Mouse (Mus musculus): ENCODE data around the gene Max.

GRCm38 (mm10) chr12:76924904-76925604, 36.9 kb downstream of the Max start:
- TF ChIP-seq CTCF (IDR thresholded peaks at IDR 0.05; ENCODE audit: extremely low read depth, insufficient read depth, low read length) = no peak
- no peak for TF ChIP-seq POLR2A (IDR thresholded peaks at IDR 0.05; ENCODE audit: extremely low read depth, insufficient read depth, low read length)

Measured in cortical plate, adult 2 months (tissue).